Mouse (Mus musculus) spleen, postnatal 36 days (tissue): ENCODE measurements around the gene Ctxn1.

Source experiments
- DNase-seq, 2 experiments: peaks; one replicate each; pipeline ENCODE4 v3.0.0; 2022; ENCODE audit warnings: low spot score in 2 of 2, mixed read lengths in 1 of 2

Ctxn1 gene

GRCm38 (mm10) chr8:4250306-4250970, 8.6 kb downstream of the Ctxn1 start:
- peak; percentile 72 to 75 for DNase-seq

DNA sequence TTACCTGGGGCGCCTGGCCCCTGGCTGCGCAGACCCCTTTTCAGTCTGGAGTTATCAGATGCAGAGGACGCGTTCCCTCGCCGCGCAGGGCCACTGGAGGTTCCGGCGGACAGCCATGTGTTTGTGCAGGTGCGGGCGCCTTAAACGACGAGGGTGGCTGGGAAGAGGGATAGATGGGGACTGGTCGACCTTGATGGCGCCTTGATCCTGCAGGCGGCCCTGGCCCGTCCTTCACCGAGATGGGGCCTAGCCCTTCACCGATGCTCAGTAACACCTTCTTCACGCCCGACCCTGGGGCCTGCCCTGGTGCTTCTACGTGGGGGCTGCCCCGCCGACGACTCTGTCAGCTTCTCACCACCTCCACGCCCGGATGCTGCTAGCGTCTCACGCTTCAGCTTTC, 9.9 kb downstream of the Ctxn1 start:
- DNase-seq = no peak

- DNase-seq = no peak
Observed at GRCm38 (mm10) chr8:4247951-4248540, 11.0 kb downstream of the Ctxn1 start, which contains the start of gene Tgfbr3l. TSS of gene Tgfbr3l (plus strand) at chr8:4248214.

- no peak for DNase-seq
Observed at GRCm38 (mm10) chr8:4247241-4247640, 11.8 kb downstream of the Ctxn1 start.

GRCm38 (mm10) chr8:4245737-4246136, 13.3 kb downstream of the Ctxn1 start:
- DNase-seq = no peak

- DNase-seq = no peak
Observed at GRCm38 (mm10) chr8:4245061-4245460, 14.0 kb downstream of the Ctxn1 start.

GRCm38 (mm10) chr8:4239193-4239890, 19.7 kb downstream of the Ctxn1 start:
- no peak for DNase-seq

DNA sequence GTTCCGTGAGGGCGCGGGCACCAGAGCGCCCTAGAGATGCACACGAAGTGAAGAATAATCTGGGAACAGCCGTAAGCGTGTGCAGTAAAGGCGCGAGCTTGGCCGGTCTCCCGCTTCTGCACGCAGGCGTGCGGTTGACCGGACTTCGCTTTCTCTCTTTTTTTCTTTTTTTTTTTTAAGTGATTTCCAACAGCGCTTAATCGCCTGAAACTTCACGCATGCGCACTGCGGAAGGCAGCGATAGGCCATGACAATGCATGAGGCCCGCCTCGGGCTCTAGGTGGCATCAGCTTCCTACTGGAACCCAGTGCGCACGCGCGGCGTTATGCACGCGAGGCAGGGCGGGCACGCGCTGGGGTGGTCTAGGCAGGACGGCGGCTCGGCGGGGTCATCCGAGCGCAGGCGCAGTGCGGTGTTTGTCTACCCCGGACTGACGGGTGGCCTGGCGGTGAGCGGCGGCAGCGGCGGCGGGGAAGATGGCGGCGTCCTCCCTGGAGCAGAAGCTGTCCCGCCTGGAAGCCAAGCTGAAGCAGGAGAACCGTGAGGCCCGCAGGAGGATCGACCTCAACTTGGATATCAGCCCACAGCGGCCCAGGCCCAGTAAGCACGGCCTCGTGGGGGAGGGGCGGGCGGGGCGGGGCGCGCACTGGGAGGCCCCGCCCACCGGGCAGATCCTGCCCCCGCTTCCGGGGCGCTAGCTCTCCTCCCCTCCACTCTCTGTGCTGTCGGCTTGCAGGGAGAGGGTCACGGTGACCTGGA, 20.5 kb downstream of the Ctxn1 start, which contains the start of the genes Map2k7 and Gm49320:
Map2k7 (plus strand) TSS at position 307 of the 759 bp plus-strand sequence.
Gm49320 (plus strand) TSS at position 432 of the 759 bp plus-strand sequence.
- DNase-seq = peak; percentile 99 to 100

GRCm38 (mm10) chr8:4237814-4238433, 21.1 kb downstream of the Ctxn1 start:
- peak in 1 of 2 experiments; percentile 15 for DNase-seq

GRCm38 (mm10) chr8:4230612-4231351, 28.3 kb downstream of the Ctxn1 start:
- DNase-seq = no peak

GRCm38 (mm10) chr8:4229784-4230183, 29.3 kb downstream of the Ctxn1 start:
- no peak for DNase-seq

DNA sequence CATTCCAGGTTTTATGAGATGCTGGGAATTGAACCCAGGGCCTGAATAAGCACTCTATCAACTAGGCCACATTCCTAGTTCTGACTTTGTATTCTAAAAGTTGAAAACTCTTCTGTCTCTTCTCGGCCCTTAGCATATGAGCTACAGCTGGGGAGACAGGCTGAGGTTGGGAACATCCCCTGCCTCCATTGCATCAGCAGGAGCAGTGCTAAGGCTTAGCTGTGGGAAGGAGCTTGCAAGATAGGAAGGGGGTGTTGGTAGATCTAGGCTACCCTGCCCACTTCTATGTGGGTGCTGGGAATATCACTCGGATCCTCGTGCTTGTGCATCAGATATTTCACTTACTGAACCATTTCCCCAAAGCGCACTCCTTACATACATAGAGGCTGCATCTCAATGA, 31.2 kb downstream of the Ctxn1 start:
- DNase-seq = no peak

- no peak for DNase-seq
Observed at GRCm38 (mm10) chr8:4226739-4227347, 32.2 kb downstream of the Ctxn1 start, which contains the start of gene Lrrc8e. TSS of gene Lrrc8e (plus strand) at chr8:4226827.

- DNase-seq = no peak
Observed at GRCm38 (mm10) chr8:4226323-4226722, 32.8 kb downstream of the Ctxn1 start.

- no peak for DNase-seq
Observed at GRCm38 (mm10) chr8:4222059-4222458, 37.0 kb downstream of the Ctxn1 start.

- no peak for DNase-seq
Observed at GRCm38 (mm10) chr8:4219617-4220016, 39.5 kb downstream of the Ctxn1 start.

- DNase-seq = no peak
Observed at GRCm38 (mm10) chr8:4216791-4217621, 42.1 kb downstream of the Ctxn1 start, which contains the start of gene Prr36. TSS of gene Prr36 (minus strand) at chr8:4217459.

DNA sequence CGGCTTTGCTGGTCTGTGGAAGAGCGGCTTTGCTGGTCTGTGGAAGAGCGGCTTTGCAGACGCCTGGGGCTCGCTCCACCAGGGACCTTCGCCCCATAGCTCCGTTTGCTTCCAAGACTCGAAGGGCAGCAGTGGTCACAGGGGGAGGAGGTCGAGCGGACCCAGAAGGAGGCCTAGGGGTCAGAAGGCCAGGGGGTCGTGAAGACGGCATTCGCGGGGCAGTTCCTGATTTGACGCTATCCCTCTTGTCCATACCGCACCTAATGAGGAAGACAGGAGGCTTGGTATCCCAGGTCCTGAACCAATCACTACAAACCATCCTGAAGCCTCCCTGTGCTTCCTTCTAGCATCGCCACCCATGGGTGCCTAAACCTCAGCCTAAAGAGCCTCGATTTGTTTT, 42.8 kb downstream of the Ctxn1 start:
- DNase-seq = no peak
